Mouse (Mus musculus): Measurements from ENCODE around the gene Zfp983. TPM values are rescaled to one million over a fixed set of nuclear protein-coding genes. Genes with fewer than 3 reads are reported as not detected.

Zfp983 gene
- polyA plus RNA-seq, 1 experiment from 2014 or later, result 4.2 TPM

DNA sequence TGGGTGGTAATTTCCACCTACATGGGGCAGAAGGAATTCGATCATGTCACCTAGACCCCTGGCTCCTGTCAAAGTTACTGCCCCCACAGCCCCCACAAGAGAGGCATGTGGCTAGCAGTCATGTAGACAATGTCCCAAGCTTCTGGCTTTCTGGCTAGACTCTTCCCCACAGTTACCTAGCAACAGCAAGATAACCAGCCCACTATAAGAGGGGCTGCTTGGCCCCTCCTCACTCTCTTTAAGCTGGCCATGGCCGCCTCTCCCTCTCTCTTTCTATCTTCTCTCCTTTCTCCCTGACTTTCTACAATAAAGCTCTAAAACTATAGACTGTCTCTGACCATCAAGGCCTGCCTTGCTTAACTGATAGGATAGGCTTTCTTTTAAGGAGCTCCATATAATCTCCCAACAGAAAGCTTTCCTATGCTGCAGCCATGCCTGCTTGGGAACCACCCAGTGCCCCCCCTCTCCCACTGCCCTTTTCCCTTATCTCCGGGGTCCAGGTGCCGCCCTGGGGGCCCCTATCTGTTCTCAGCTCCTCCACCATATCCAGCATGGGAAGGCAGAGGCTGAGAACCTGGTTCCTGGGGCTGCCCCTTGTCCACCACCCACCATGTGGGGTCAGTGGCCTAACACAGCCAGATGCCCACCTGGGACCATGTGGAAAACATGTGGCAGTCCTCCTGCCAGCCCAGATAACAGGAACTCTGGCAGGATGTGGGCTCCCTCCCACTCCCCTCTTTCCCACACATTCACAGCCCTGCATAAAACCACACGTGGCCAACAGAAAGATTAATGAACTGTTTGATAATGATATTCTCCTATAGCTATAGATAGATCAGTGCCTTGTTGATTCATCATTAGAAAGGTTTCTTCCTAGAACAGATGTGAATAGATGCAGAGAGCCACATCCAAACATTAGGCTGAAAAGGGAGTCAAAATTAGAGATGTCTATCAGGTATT is 52.1 kb downstream of the Zfp983 start:
- 45% methylated on average over 5 of the region's 5 CpGs for WGBS
- Histone ChIP-seq H3K4me3 (no peak overlapping the region), H3K27ac (replicated peaks) (no peak overlapping the region), H3K27me3 (replicated peaks; ENCODE audit: low read depth, poor library complexity, severe bottlenecking) (no peaks in the 10 kb centered on the region), H3K36me3 (replicated peaks) (no peaks in the 10 kb centered on the region), H3K4me1 (no peaks in the 10 kb centered on the region), H3K9me3 (no peaks in the 10 kb centered on the region)
- DNase-seq (ENCODE audit: low spot score), result no peak

- DNase-seq (ENCODE audit: low spot score), result no peak
- 82% methylated on average over 1 of the region's 1 CpGs for WGBS
- no peaks in the 10 kb centered on the region for H3K9me3 ChIP-seq
- H3K4me3 ChIP-seq, result no peak overlapping the region
- H3K4me1 ChIP-seq, result peaks cover 2% of the 10 kb centered on the region
- H3K36me3 ChIP-seq (replicated peaks), result no peaks in the 10 kb centered on the region
- H3K27me3 ChIP-seq (replicated peaks; ENCODE audit: low read depth, poor library complexity, severe bottlenecking), result no peaks in the 10 kb centered on the region
- no peak overlapping the region for H3K27ac ChIP-seq (replicated peaks)
These were observed 53.0 kb downstream of the Zfp983 start for GRCm38 (mm10) chr17:21703414-21703813.

GRCm38 (mm10) chr17:21707343-21707996 is 57.0 kb downstream of the Zfp983 start, which contains the start of gene Zfp760:
Gene Zfp760 (plus strand): TSS chr17:21707741.
- Histone ChIP-seq H3K36me3 (replicated peaks) (peaks cover 27% of the 10 kb centered on the region), H3K27ac (replicated peaks) (peak within 1 kb of the TSS; percentile 95), H3K4me3 (peak within 1 kb of the TSS; percentile 74), H3K27me3 (replicated peaks; ENCODE audit: low read depth, poor library complexity, severe bottlenecking) (no peaks in the 10 kb centered on the region), H3K4me1 (peaks cover 12% of the 10 kb centered on the region), H3K9me3 (no peaks in the 10 kb centered on the region)
- 3% methylated on average over 26 of the region's 26 CpGs for WGBS
- DNase-seq (ENCODE audit: low spot score), result peak; percentile 90

- peaks cover 12% of the 10 kb centered on the region for H3K4me1 ChIP-seq
- peak overlapping the region; percentile 74 for H3K4me3 ChIP-seq
- DNase-seq (ENCODE audit: low spot score), result no peak
- H3K36me3 ChIP-seq (replicated peaks), result peaks cover 37% of the 10 kb centered on the region
- WGBS, result 52% methylated on average over 2 of the region's 2 CpGs
- no peaks in the 10 kb centered on the region for H3K9me3 ChIP-seq
- H3K27me3 ChIP-seq (replicated peaks; ENCODE audit: low read depth, poor library complexity, severe bottlenecking), result no peaks in the 10 kb centered on the region
- H3K27ac ChIP-seq (replicated peaks), result peak overlapping the region; percentile 95
These were observed 58.0 kb downstream of the Zfp983 start for GRCm38 (mm10) chr17:21708401-21708800.

Other genes with a start within 250 kb of the Zfp983 start
- 3.2 and 4.1 TPM in 2 replicates for gene Zfp54, start 227.4 kb upstream of the Zfp983 start, polyA plus RNA-seq (2016; fragmentation: Nextera tagmentation; extraction: Ambion mirVana)
- 15.6 and 15.7 TPM in 2 replicates for gene Zfp51, start 200.2 kb upstream of the Zfp983 start, polyA plus RNA-seq (2016; fragmentation: Nextera tagmentation; extraction: Ambion mirVana)
- 8.6 and 9.5 TPM in 2 replicates for gene Zfp53, start 161.6 kb upstream of the Zfp983 start, polyA plus RNA-seq (2016; fragmentation: Nextera tagmentation; extraction: Ambion mirVana)
- 2.8 and 3.0 TPM in 2 replicates for gene Zfp52, start 115.1 kb upstream of the Zfp983 start, polyA plus RNA-seq (2016; fragmentation: Nextera tagmentation; extraction: Ambion mirVana)
- 14.6 and 14.9 TPM in 2 replicates for gene Zfp948, start 83.6 kb upstream of the Zfp983 start, polyA plus RNA-seq (2016; fragmentation: Nextera tagmentation; extraction: Ambion mirVana)
- 5.7 and 9.0 TPM in 2 replicates for gene Gm10226, start 41.2 kb downstream of the Zfp983 start, polyA plus RNA-seq (2016; fragmentation: Nextera tagmentation; extraction: Ambion mirVana)
- gene Zfp760, start 57.1 kb downstream of the Zfp983 start, polyA plus RNA-seq (2016; fragmentation: Nextera tagmentation; extraction: Ambion mirVana), result 19.7 and 20.2 TPM in 2 replicates
- 6.1 and 7.7 TPM in 2 replicates for gene Zfp229, start 80.2 kb downstream of the Zfp983 start, polyA plus RNA-seq (2016; fragmentation: Nextera tagmentation; extraction: Ambion mirVana)
- 7.1 and 7.2 TPM in 2 replicates for gene Zfp820, start 195.1 kb downstream of the Zfp983 start, polyA plus RNA-seq (2016; fragmentation: Nextera tagmentation; extraction: Ambion mirVana)

Data from embryonic facial prominence, embryonic 10.5 days (tissue).